Mouse (Mus musculus) 3134 (cell line): ENCODE results near the gene Vmn2r118.

Source experiments
- DNase-seq: peaks from one replicate; pipeline ENCODE4 v3.0.0-alpha.2; 2011; ENCODE audit warnings: low spot score; ENCODE audit not compliant: insufficient read length; ENCODE audit errors: extremely low read depth

The Vmn2r118 gene

GRCm38 (mm10) chr17:55625092-55625491 lies at the start of gene Vmn2r118:
Gene Vmn2r118, minus strand, starts transcription at chr17:55625192.
- DNase-seq, result no peak

GRCm38 (mm10) chr17:55661099-55661498 lies 36.1 kb upstream of the Vmn2r118 start:
- DNase-seq, result no peak

GRCm38 (mm10) chr17:55590838-55591237 lies 34.2 kb downstream of the Vmn2r118 start:
- DNase-seq, result no peak

- DNase-seq, result no peak
Observed at GRCm38 (mm10) chr17:55561774-55562173, 63.2 kb downstream of the Vmn2r118 start.

- no peak for DNase-seq
Observed at GRCm38 (mm10) chr17:55548476-55548875, 76.5 kb downstream of the Vmn2r118 start.
